Comparison of ENCODE assay signal across 9 mouse cellular contexts in genomic region chr5:140607001-140607835, GRCm38 (mm10). TPM values are rescaled to one million over a fixed set of nuclear protein-coding genes. Genes with fewer than 3 reads are reported as not detected.
DNase-seq lines count a peak whose midpoint lies in the region; ATAC-seq and TF ChIP-seq lines count a peak whose summit lies in the region.
"Had no signal": no experiment of that assay in that cellular context is flagged by ENCODE, and none has a peak within 500 bp of the region (broad histone marks: within the 10 kb centered on the region; RNA-seq: fewer than 3 reads in every experiment).

Gene Lfng (plus strand): TSS chr5:140607320.

- H3K27ac ChIP-seq in embryonic facial prominence, embryonic 12.5 days: peak within 1 kb of the TSS; percentile 61; the same call in 1 of the 2 replicates
- H3K27ac ChIP-seq in heart, adult 2 months: peak within 1 kb of the TSS; percentile 83
- H3K27ac ChIP-seq in limb, embryonic 15.5 days: peak within 1 kb of the TSS; percentile 63
- H3K27ac ChIP-seq in midbrain, postnatal 0 days (ENCODE audit: low read depth, low read length): peak within 1 kb of the TSS; percentile 68

- peak; percentile 23; the same call in 1 of the 2 replicates for ATAC-seq in embryonic facial prominence, embryonic 12.5 days (ENCODE audit: insufficient number of reproducible peaks, insufficient read depth, low FRiP score, low TSS enrichment)
- ATAC-seq in limb, embryonic 15.5 days (ENCODE audit: insufficient number of reproducible peaks, low FRiP score, low TSS enrichment, low read depth): peak; percentile 53; the same call in 1 of the 2 replicates
- ATAC-seq in midbrain, postnatal 0 days (ENCODE audit: low FRiP score): peak; percentile 45; the same call in 1 of the 2 replicates

- peaks cover 64% of the 10 kb centered on the region for H3K4me1 ChIP-seq in embryonic facial prominence, embryonic 12.5 days
- H3K4me1 ChIP-seq in heart, adult 2 months (ENCODE audit: control insufficient read depth, insufficient read depth, low read length): peaks cover 11% of the 10 kb centered on the region
- peaks cover 72% of the 10 kb centered on the region for H3K4me1 ChIP-seq in limb, embryonic 15.5 days
- peaks cover 16% of the 10 kb centered on the region for H3K4me1 ChIP-seq in midbrain, postnatal 0 days (ENCODE audit: insufficient read depth, low read length)

- H3K36me3 ChIP-seq in embryonic facial prominence, embryonic 12.5 days: no peaks in the 10 kb centered on the region
- no peaks in the 10 kb centered on the region for H3K36me3 ChIP-seq in heart, adult 2 months (ENCODE audit: control insufficient read depth, insufficient read depth, low read length)
- H3K36me3 ChIP-seq in limb, embryonic 15.5 days: peaks cover 1% of the 10 kb centered on the region; the same call in 1 of the 2 replicates
- H3K36me3 ChIP-seq in midbrain, postnatal 0 days (ENCODE audit: insufficient read depth, low read length): no peaks in the 10 kb centered on the region

- H3K9ac ChIP-seq in embryonic facial prominence, embryonic 12.5 days: peak within 1 kb of the TSS; percentile 63
- H3K9ac ChIP-seq in heart, adult 2 months (ENCODE audit: low read depth, low read length): peak within 1 kb of the TSS; percentile 75
- peak within 1 kb of the TSS; percentile 48 for H3K9ac ChIP-seq in limb, embryonic 15.5 days
- peak within 1 kb of the TSS; percentile 60 for H3K9ac ChIP-seq in midbrain, postnatal 0 days (replicated peaks; ENCODE audit: low read length, poor library complexity, severe bottlenecking)

- TF ChIP-seq CTCF in heart, adult 2 months (IDR thresholded peaks at IDR 0.05): peak; percentile 43
- TF ChIP-seq CTCF in midbrain, postnatal 0 days (IDR thresholded peaks at IDR 0.05): peak; percentile 37

- peak within 1 kb of the TSS; percentile 53 for H3K4me3 ChIP-seq in embryonic facial prominence, embryonic 12.5 days
- H3K4me3 ChIP-seq in heart, adult 2 months: peak within 1 kb of the TSS; percentile 81
- peak within 1 kb of the TSS; percentile 57 for H3K4me3 ChIP-seq in limb, embryonic 15.5 days
- H3K4me3 ChIP-seq in midbrain, postnatal 0 days (ENCODE audit: low read depth, low read length): peak within 1 kb of the TSS; percentile 52

- peak within 1 kb of the TSS; percentile 76 for H3K4me2 ChIP-seq in embryonic facial prominence, embryonic 12.5 days (replicated peaks)
- peak within 1 kb of the TSS; percentile 91 for H3K4me2 ChIP-seq in limb, embryonic 15.5 days
- peak within 1 kb of the TSS; percentile 94 for H3K4me2 ChIP-seq in midbrain, postnatal 0 days (ENCODE audit: low read depth, low read length, poor library complexity, severe bottlenecking)

- intact Hi-C loops in heart, adult 2 months (cut with DNase I): no loop called here

- TF ChIP-seq EP300 in heart, adult 2 months (IDR thresholded peaks at IDR 0.05; ENCODE audit: insufficient read depth, low read depth, low read length): no peak

- WGBS in embryonic facial prominence, embryonic 12.5 days: under 1% methylated on average over 91 of the region's 91 CpGs
- WGBS in heart, adult 2 months: under 1% methylated on average over 91 of the region's 91 CpGs
- under 1% methylated on average over 91 of the region's 91 CpGs for WGBS in limb, embryonic 15.5 days
- under 1% methylated on average over 82 of the region's 91 CpGs for WGBS in midbrain, postnatal 0 days

- peaks cover 76% of the 10 kb centered on the region for H3K27me3 ChIP-seq in embryonic facial prominence, embryonic 12.5 days
- no peaks in the 10 kb centered on the region for H3K27me3 ChIP-seq in heart, adult 2 months (ENCODE audit: control insufficient read depth, insufficient read depth, low read length)
- H3K27me3 ChIP-seq in limb, embryonic 15.5 days: peaks cover 51% of the 10 kb centered on the region
- peaks cover 22% of the 10 kb centered on the region for H3K27me3 ChIP-seq in midbrain, postnatal 0 days (ENCODE audit: insufficient read depth, low read length)

- no peaks in the 10 kb centered on the region for H3K9me3 ChIP-seq in embryonic facial prominence, embryonic 12.5 days
- no peaks in the 10 kb centered on the region for H3K9me3 ChIP-seq in limb, embryonic 15.5 days
- no peaks in the 10 kb centered on the region for H3K9me3 ChIP-seq in midbrain, postnatal 0 days (ENCODE audit: low read length)

- peak; percentile 95 for TF ChIP-seq POLR2A in heart, adult 2 months (IDR thresholded peaks at IDR 0.05; ENCODE audit: insufficient read depth, low read depth, low read length)

- peak; percentile 51 to 57 for DNase-seq in left cerebral cortex, adult 18-20 months (ENCODE audit: low spot score in 2 of 2)
- no peak for DNase-seq in left cerebral cortex, adult 11 months (ENCODE audit: low spot score)
- DNase-seq in heart, adult 2 months: peak; percentile 95
- DNase-seq in kidney, adult 8-10 months: peak; percentile 90 to 93
- DNase-seq in midbrain, postnatal 0 days (ENCODE audit: low spot score): peak; percentile 91
- DNase-seq in spleen, postnatal 14 days (ENCODE audit: low spot score in 2 of 2): peak; percentile 75 to 79

- H3K79me2 ChIP-seq in heart, adult 2 months (replicated peaks; ENCODE audit: control insufficient read depth, insufficient read depth, low read length): no peaks in the 10 kb centered on the region

RNA-seq across cellular contexts. Expression of gene Lfng, which starts in this region (rescaled TPM):
- 10 to 100 TPM; 17.0 to 17.1 TPM for total RNA-seq in left cerebral cortex, adult 18-20 months (2021)
- 14.0 and 14.2 TPM in 2 replicates for polyA plus RNA-seq in embryonic facial prominence, embryonic 12.5 days (2016; fragmentation: Nextera tagmentation; extraction: Ambion mirVana)
- total RNA-seq in heart, adult 2 months (2021): 10 to 100 TPM in 1 of 2 experiments, 1 to 10 TPM in 1; 7.4 to 11.5 TPM
- 18.4 and 23.1 TPM in 2 replicates for polyA plus RNA-seq in heart, adult 2 months (2012; rRNA removed)
- polyA plus RNA-seq in limb, embryonic 15.5 days (2015; fragmentation: Nextera tagmentation; extraction: Ambion mirVana): 16.9 and 19.7 TPM in 2 replicates
- total RNA-seq in midbrain, postnatal 0 days (2014; rRNA removed): 55.6 and 56.6 TPM in 2 replicates
- 20.1 and 22.5 TPM in 2 replicates for polyA plus RNA-seq in midbrain, postnatal 0 days (2015; fragmentation: Nextera tagmentation; extraction: Ambion mirVana)
- total RNA-seq: CH12.LX had no signal
